Mouse (Mus musculus): ENCODE measurements around the gene Col6a5. TPM values are rescaled to one million over a fixed set of nuclear protein-coding genes. Genes with fewer than 3 reads are reported as not detected.
A peak's percentile ranks its signal among the peaks of the same experiment; 100 is the strongest.

The Col6a5 gene
- polyA plus RNA-seq, 1 experiment = 4.1 TPM

DNA sequence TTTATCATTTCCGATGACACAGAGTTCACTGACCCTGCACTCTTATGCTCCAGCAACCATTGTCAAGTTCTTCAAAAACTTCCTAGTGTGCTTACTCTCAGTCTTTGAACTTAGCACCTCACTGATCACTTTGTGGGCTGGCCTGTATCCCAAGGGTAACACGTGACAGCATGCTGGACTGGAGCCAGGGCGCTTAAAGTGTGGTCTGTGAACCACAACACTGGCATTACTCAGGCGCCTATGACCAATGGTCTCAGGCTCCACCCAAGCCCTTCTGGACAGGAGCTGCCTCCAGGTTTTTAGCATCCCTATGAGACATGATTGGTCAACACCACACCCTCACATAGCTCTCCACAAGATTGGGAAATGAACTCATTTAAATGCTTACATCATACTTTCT lies 79.7 kb downstream of the Col6a5 start:
- H3K4me1 ChIP-seq (ENCODE audit: control insufficient read depth, insufficient read depth, low read length) = no peaks in the 10 kb centered on the region
- H3K27me3 ChIP-seq (ENCODE audit: control insufficient read depth, insufficient read depth, low read length) = no peaks in the 10 kb centered on the region
- H3K36me3 ChIP-seq (ENCODE audit: control insufficient read depth, insufficient read depth, low read length) = no peaks in the 10 kb centered on the region
- H3K27ac ChIP-seq (ENCODE audit: control insufficient read depth, insufficient read depth, low read depth, low read length) = no peak overlapping the region
- H3K4me3 ChIP-seq (ENCODE audit: control insufficient read depth, low read depth, low read length) = no peak overlapping the region
- TF ChIP-seq CTCF (IDR thresholded peaks at IDR 0.05; ENCODE audit: control insufficient read depth, insufficient read depth, insufficient replicate concordance, low read depth, low read length) (no peak), POLR2A (IDR thresholded peaks at IDR 0.05; ENCODE audit: control insufficient read depth, low read depth, low read length) (no peak)

DNA sequence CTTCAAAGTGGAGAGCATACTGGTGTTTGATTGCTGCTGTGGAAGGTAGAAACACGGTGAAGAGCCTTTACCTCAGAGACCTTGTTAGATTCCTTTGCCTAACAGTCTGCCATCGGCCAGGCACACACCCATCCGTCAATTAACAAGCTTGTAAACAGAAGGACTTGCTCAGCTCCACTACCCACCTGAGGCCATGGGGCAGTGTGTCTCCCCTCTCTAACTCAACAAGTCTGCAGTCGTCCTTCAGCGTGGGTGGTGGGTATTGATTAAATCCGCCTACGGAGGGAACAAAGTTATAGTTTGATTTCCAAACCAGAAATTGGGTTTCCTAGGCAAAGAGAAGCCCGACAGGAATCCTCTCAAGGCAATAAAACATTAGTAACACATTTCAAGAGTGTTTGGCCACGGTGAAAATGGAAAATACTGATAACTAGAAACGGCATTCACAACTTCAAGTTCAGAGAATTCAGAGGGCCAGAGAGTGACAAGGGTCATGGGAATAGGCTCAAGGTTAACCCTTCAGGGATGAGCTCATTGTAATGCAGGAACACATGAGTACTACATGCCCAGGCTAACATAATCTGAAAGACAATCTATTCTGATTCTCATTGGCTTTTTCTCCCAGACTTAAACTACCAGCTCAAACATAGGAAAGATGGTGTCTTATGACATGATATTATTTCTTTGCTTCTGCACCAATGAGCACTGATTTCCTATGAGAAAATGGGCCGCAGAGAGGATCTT lies 81.9 kb downstream of the Col6a5 start:
- Histone ChIP-seq H3K36me3 (ENCODE audit: control insufficient read depth, insufficient read depth, low read length) (no peaks in the 10 kb centered on the region), H3K27ac (ENCODE audit: control insufficient read depth, insufficient read depth, low read depth, low read length) (no peak overlapping the region)
- TF ChIP-seq POLR2A (IDR thresholded peaks at IDR 0.05; ENCODE audit: control insufficient read depth, low read depth, low read length) = no peak
- no peak for TF ChIP-seq CTCF (IDR thresholded peaks at IDR 0.05; ENCODE audit: control insufficient read depth, insufficient read depth, insufficient replicate concordance, low read depth, low read length)

DNA sequence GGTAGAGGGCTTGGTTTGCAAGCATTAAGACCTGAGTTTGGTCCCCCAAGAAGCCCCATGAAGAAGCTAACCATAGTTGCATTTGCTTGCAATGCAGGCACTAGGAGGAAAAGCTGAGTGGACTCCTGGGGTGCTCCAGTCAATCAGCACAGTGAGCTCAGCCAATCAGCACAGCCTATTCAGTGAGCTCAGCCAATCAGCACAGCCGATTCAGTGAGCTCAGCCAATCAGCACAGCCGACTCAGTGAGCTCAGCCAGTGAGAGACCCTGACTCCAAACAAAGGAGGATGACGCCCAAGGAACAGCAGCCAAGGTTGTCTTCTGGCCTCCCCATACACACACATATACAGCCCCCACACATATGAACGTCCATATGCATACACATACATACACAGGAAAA lies 84.3 kb downstream of the Col6a5 start:
- no peak overlapping the region for H3K27ac ChIP-seq (ENCODE audit: control insufficient read depth, insufficient read depth, low read depth, low read length)
- no peaks in the 10 kb centered on the region for H3K4me1 ChIP-seq (ENCODE audit: control insufficient read depth, insufficient read depth, low read length)
- no peak overlapping the region for H3K4me3 ChIP-seq (ENCODE audit: control insufficient read depth, low read depth, low read length)
- no peak for TF ChIP-seq POLR2A (IDR thresholded peaks at IDR 0.05; ENCODE audit: control insufficient read depth, low read depth, low read length)
- no peak for TF ChIP-seq CTCF (IDR thresholded peaks at IDR 0.05; ENCODE audit: control insufficient read depth, insufficient read depth, insufficient replicate concordance, low read depth, low read length)
- no peaks in the 10 kb centered on the region for H3K27me3 ChIP-seq (ENCODE audit: control insufficient read depth, insufficient read depth, low read length)
- no peaks in the 10 kb centered on the region for H3K36me3 ChIP-seq (ENCODE audit: control insufficient read depth, insufficient read depth, low read length)

More for the DNA sequence above, 81.9 kb downstream of the Col6a5 start:
- Histone ChIP-seq H3K27me3 (ENCODE audit: control insufficient read depth, insufficient read depth, low read length) (no peaks in the 10 kb centered on the region), H3K4me1 (ENCODE audit: control insufficient read depth, insufficient read depth, low read length) (no peaks in the 10 kb centered on the region), H3K4me3 (ENCODE audit: control insufficient read depth, low read depth, low read length) (no peak overlapping the region)

DNA sequence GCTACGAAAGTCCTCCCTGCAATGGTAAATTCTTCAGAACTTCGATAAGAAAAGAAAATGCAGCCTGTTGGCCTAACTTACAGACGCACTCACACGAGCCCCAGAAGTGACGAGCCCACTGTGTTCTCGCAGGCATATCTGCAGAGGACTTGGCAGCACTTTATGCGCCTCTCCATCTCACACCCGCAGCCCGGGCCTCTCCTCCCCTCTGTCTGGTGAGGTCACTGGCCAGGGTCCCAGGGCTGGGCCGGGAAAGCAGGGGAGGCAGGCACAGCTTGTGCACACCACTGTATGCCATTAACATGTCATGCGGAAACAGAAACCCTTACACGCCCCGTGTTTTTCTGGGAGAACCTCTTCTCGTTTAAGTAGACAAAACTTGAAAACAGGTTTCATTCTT lies 88.8 kb downstream of the Col6a5 start:
- TF ChIP-seq POLR2A (IDR thresholded peaks at IDR 0.05; ENCODE audit: control insufficient read depth, low read depth, low read length) = no peak
- TF ChIP-seq CTCF (IDR thresholded peaks at IDR 0.05; ENCODE audit: control insufficient read depth, insufficient read depth, insufficient replicate concordance, low read depth, low read length) = no peak
- no peaks in the 10 kb centered on the region for H3K27me3 ChIP-seq (ENCODE audit: control insufficient read depth, insufficient read depth, low read length)
- H3K36me3 ChIP-seq (ENCODE audit: control insufficient read depth, insufficient read depth, low read length) = no peaks in the 10 kb centered on the region
- no peak overlapping the region for H3K27ac ChIP-seq (ENCODE audit: control insufficient read depth, insufficient read depth, low read depth, low read length)
- no peak overlapping the region for H3K4me3 ChIP-seq (ENCODE audit: control insufficient read depth, low read depth, low read length)
- peaks cover 3% of the 10 kb centered on the region; the same call in 1 of the 2 replicates for H3K4me1 ChIP-seq (ENCODE audit: control insufficient read depth, insufficient read depth, low read length)

DNA sequence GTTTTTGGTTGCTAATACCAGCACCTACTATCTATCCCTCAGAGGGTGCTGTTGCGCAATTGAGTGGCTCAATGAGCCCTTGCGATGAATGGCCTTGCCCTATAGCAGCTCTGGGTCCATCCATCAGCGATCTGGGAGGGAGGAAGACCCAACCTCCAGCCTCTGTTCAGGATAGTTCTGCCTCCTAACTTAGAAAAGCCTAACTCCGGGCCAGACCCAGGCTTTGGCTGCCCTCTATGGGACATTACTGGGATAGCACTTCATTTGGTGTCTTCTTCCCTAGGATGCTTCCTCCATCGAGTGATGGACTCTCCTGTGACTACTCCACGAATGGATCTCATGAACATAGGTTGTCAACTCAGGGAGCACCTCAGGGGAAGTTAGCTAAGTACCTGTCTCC lies 102.7 kb downstream of the Col6a5 start:
- no peaks in the 10 kb centered on the region for H3K36me3 ChIP-seq (ENCODE audit: control insufficient read depth, insufficient read depth, low read length)
- TF ChIP-seq POLR2A (IDR thresholded peaks at IDR 0.05; ENCODE audit: control insufficient read depth, low read depth, low read length) = no peak
- peak; percentile 44; the same call in 1 of the 2 replicates for TF ChIP-seq CTCF (IDR thresholded peaks at IDR 0.05; ENCODE audit: control insufficient read depth, insufficient read depth, insufficient replicate concordance, low read depth, low read length)
- no peaks in the 10 kb centered on the region for H3K4me1 ChIP-seq (ENCODE audit: control insufficient read depth, insufficient read depth, low read length)
- no peaks in the 10 kb centered on the region for H3K27me3 ChIP-seq (ENCODE audit: control insufficient read depth, insufficient read depth, low read length)
- H3K4me3 ChIP-seq (ENCODE audit: control insufficient read depth, low read depth, low read length) = no peak overlapping the region
- no peak overlapping the region for H3K27ac ChIP-seq (ENCODE audit: control insufficient read depth, insufficient read depth, low read depth, low read length)

DNA sequence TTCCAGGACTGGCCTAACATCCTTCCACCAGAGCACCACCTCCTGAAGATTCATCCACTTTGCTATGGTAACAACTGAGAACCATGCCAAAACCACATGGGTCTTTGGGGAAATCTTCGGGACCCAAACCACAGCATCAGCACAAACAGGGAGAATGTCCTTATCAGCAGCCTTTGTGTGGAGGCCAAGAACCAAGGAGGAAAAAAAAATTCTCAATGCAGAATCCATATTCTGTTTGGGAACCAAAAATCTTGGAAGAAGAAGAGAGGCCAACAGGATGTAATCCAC lies 107.7 kb downstream of the Col6a5 start:
- H3K4me1 ChIP-seq (ENCODE audit: control insufficient read depth, insufficient read depth, low read length) = no peaks in the 10 kb centered on the region
- no peaks in the 10 kb centered on the region for H3K36me3 ChIP-seq (ENCODE audit: control insufficient read depth, insufficient read depth, low read length)
- TF ChIP-seq CTCF (IDR thresholded peaks at IDR 0.05; ENCODE audit: control insufficient read depth, insufficient read depth, insufficient replicate concordance, low read depth, low read length) = no peak
- no peak for TF ChIP-seq POLR2A (IDR thresholded peaks at IDR 0.05; ENCODE audit: control insufficient read depth, low read depth, low read length)
- no peak overlapping the region for H3K4me3 ChIP-seq (ENCODE audit: control insufficient read depth, low read depth, low read length)
- H3K27me3 ChIP-seq (ENCODE audit: control insufficient read depth, insufficient read depth, low read length) = no peaks in the 10 kb centered on the region
- no peak overlapping the region for H3K27ac ChIP-seq (ENCODE audit: control insufficient read depth, insufficient read depth, low read depth, low read length)

DNA sequence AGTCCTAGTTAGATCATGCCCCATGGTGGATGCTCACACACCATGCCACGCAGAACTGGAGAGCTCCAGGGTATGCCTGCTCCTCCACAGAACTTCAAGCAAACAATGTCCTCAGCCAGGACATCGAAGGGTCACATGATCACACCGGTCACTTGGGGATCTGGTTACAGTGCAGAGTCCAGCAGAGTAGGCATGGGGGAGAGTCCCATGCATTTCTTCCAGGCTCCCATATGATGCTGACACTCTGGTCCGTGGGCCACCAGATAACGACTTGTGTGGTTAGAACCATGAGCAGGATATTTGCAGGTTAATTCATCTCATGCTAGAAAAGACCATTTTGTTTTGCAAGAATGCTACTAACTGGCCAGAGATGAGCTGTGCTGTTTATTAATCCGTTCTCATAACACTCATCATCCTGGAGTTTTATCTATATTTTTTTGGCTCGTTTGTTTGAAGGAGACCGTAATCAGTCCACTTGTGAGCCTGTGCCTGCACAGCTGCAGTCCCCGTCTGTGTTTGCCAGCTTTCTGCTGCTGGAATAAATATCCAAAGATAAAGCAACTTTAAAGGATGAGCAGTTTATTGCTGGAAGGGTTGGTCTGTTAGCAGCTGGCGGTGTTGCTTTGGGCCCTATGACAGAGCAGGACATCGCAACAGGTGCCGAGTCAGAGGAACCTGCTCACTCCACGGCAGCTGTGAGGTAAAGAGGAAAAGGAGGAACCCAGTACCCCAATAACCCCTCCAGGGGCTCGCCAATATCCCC lies 108.2 kb downstream of the Col6a5 start:
- no peak for TF ChIP-seq POLR2A (IDR thresholded peaks at IDR 0.05; ENCODE audit: control insufficient read depth, low read depth, low read length)
- no peak for TF ChIP-seq CTCF (IDR thresholded peaks at IDR 0.05; ENCODE audit: control insufficient read depth, insufficient read depth, insufficient replicate concordance, low read depth, low read length)

More for the DNA sequence above, 108.2 kb downstream of the Col6a5 start:
- Histone ChIP-seq H3K27me3 (ENCODE audit: control insufficient read depth, insufficient read depth, low read length) (no peaks in the 10 kb centered on the region), H3K4me1 (ENCODE audit: control insufficient read depth, insufficient read depth, low read length) (no peaks in the 10 kb centered on the region), H3K36me3 (ENCODE audit: control insufficient read depth, insufficient read depth, low read length) (no peaks in the 10 kb centered on the region), H3K27ac (ENCODE audit: control insufficient read depth, insufficient read depth, low read depth, low read length) (no peak overlapping the region), H3K4me3 (ENCODE audit: control insufficient read depth, low read depth, low read length) (no peak overlapping the region)
